Mouse (Mus musculus): Measurements from ENCODE around the gene Unc119b. TPM values are rescaled to one million over a fixed set of nuclear protein-coding genes. Genes with fewer than 3 reads are reported as not detected.
A peak's percentile ranks its signal among the peaks of the same experiment; 100 is the strongest.

Gene Unc119b
- polyA plus RNA-seq, 1 experiment from 2014 or later: 48.1 TPM

DNA sequence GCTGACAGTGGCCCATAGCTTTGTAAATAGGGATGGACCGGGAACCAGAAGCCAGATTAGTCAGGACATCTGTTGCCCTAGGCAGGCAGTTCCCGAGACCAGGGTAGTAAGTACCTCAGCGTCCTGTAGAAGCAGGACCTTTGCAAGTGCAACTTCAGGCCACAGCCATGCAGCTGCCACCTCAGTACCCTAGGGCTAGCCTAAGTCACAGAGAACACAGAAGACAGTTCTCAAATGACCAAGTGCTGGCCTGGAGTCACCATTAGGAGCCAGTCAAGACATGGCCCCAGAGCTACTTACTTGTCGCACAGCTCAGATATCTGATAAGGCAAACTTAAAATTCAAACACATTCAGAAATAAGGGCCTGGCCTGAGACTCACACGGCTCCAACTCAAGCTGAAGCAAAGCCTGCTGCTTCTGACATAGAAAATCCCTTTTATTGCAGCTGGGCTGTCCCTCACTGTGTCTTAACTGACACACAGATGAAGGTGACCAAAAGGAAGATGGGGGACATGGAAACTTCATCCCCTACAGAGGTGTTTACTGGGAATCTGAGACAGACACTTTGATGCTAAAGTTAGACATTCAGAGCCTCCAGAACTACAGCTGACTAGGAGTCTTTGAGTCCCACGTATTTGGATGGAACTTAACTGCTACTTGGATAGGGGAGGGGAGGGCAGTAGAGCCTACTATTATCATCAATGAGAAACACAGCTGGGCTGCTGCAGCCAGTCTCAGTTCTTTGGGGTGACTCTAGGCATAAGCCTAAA, 11.4 kb upstream of the Unc119b start:
- Histone ChIP-seq H3K9ac (no peak overlapping the region), H3K4me2 (no peak overlapping the region), H3K36me3 (peaks cover 83% of the 10 kb centered on the region), H3K4me3 (replicated peaks) (no peak overlapping the region), H3K9me3 (replicated peaks) (no peaks in the 10 kb centered on the region), H3K4me1 (peaks cover 57% of the 10 kb centered on the region), H3K27ac (no peak overlapping the region), H3K27me3 (no peaks in the 10 kb centered on the region)
- no peak for ATAC-seq (replicated peaks; ENCODE audit: low FRiP score)
- WGBS: 67% methylated on average over 6 of the region's 6 CpGs

DNA sequence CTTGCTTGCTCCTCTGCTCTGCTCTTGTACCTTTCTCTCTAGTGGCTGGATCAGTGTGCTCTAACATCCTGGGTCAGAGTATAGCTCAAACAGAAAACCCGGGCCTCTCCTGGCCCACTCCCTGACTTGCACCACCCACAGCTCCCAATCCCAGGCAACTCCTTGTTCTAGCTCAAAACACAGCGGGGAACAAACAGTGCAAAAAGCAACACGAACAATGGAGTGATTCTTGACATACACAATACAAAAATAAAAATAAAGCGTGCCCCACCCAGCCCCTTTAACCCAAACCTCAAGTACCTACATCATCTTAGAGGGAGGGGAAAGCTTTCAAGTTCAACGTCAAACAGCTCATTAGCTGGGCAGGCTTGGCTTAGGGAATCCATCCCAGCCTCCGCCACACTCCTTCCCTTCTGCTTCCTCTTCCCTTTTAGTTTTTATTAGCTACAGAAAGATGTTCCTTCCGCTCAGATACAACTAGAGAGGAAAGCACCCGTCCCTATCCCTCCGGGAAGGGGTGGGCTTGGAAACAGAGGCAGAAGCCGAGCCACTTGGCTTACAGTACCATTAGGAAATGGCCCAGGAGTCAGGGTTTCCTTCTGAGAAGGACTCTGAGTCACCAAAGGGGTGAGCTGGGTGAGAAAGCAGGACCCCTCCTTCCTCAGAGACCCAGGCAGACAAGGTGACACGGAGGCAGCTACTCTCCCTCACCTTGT, 10.6 kb upstream of the Unc119b start:
- Histone ChIP-seq H3K9ac (no peak overlapping the region), H3K4me2 (no peak overlapping the region), H3K27me3 (no peaks in the 10 kb centered on the region), H3K4me1 (peaks cover 54% of the 10 kb centered on the region), H3K27ac (0 out of 2 replicates have a peak overlapping the region, but pooled peaks have one; percentile 37), H3K4me3 (replicated peaks) (no peak overlapping the region), H3K36me3 (peaks cover 77% of the 10 kb centered on the region), H3K9me3 (replicated peaks) (no peaks in the 10 kb centered on the region)
- 73% methylated on average over 11 of the region's 11 CpGs for WGBS
- ATAC-seq (replicated peaks; ENCODE audit: low FRiP score): no peak

DNA sequence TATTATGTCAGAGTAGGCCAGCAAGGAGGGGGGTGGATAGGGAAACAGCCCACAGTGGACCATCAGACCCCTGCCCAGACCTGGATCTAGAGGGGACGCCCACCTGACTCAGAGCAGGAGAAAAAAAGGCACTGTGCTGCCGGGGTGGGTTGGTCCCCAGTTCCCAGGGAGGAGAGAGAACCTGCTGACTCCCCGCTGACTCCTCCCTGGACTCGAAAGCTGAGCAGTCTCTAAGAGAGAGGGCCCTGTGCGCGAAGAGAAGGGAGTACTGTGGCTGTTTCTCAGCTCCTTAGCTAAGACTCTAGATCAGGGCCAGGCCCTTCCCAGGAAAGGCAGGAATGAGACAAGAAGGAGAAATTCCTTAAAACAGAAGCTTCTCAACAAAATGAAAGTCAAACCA, 9.7 kb upstream of the Unc119b start:
- Histone ChIP-seq H3K27ac (peak overlapping the region; percentile 37; the same call in 1 of the 2 replicates), H3K27me3 (no peaks in the 10 kb centered on the region), H3K9me3 (replicated peaks) (no peaks in the 10 kb centered on the region), H3K4me2 (no peak overlapping the region), H3K9ac (no peak overlapping the region), H3K36me3 (peaks cover 67% of the 10 kb centered on the region), H3K4me3 (replicated peaks) (no peak overlapping the region), H3K4me1 (peaks cover 45% of the 10 kb centered on the region)
- ATAC-seq (replicated peaks; ENCODE audit: low FRiP score): no peak
- 73% methylated on average over 6 of the region's 6 CpGs for WGBS

DNA sequence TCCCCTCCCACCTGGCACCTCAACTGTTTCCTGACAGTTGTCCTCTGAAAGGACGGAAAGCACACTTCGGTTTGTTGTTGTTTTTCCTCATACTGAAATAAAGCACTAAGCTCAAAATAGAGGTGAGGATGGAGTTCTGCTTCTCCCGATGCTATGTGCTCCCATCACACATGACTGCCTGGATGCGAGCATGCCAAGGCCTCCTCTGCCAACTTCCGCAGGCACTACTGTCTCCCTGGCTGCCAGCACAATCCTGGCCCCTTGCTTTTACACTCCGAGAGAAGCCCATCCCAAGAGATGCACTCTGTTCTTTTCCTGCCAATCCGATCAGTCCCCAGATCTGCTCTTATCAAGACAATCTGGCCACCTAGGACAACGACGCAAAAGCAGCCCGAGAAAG, 8.8 kb upstream of the Unc119b start:
- Histone ChIP-seq H3K4me2 (no peak overlapping the region), H3K9me3 (replicated peaks) (no peaks in the 10 kb centered on the region), H3K27ac (no peak overlapping the region), H3K4me1 (peaks cover 42% of the 10 kb centered on the region), H3K27me3 (no peaks in the 10 kb centered on the region), H3K4me3 (replicated peaks) (no peak overlapping the region), H3K36me3 (peaks cover 59% of the 10 kb centered on the region), H3K9ac (no peak overlapping the region)
- ATAC-seq (replicated peaks; ENCODE audit: low FRiP score): no peak
- 74% methylated on average over 10 of the region's 10 CpGs for WGBS

DNA sequence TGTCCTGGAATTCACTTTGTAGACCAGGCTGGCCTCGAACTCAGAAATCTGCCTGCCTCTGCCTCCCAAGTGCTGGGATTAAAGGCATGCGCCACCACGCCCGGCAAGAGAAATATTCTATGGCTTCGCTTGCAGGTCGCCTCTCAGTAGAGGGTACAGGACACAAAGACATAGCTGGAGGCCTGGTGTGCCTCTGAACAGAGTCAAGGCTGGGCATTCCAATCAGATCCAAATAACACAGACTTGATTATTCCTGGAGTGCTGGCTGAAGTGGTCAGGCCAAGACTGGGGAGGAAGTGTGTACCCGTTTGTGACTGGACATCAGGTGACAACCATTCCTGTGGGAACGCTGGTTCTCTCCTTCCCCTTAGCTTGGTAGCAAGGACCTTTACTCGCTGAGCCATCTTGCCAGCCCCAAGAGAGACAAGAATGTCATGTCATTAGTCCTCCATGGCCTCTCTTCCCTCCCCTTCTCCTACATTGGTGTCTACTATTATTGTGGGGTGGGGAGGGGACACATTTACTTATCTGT, 7.5 kb upstream of the Unc119b start:
- H3K4me3 ChIP-seq (replicated peaks): no peak overlapping the region
- H3K4me2 ChIP-seq: no peak overlapping the region
- WGBS: 94% methylated on average over 9 of the region's 9 CpGs
- H3K27me3 ChIP-seq: no peaks in the 10 kb centered on the region
- peaks cover 46% of the 10 kb centered on the region for H3K36me3 ChIP-seq
- peaks cover 36% of the 10 kb centered on the region for H3K4me1 ChIP-seq
- no peaks in the 10 kb centered on the region for H3K9me3 ChIP-seq (replicated peaks)
- no peak overlapping the region for H3K9ac ChIP-seq
- no peak overlapping the region for H3K27ac ChIP-seq
- no peak for ATAC-seq (replicated peaks; ENCODE audit: low FRiP score)

DNA sequence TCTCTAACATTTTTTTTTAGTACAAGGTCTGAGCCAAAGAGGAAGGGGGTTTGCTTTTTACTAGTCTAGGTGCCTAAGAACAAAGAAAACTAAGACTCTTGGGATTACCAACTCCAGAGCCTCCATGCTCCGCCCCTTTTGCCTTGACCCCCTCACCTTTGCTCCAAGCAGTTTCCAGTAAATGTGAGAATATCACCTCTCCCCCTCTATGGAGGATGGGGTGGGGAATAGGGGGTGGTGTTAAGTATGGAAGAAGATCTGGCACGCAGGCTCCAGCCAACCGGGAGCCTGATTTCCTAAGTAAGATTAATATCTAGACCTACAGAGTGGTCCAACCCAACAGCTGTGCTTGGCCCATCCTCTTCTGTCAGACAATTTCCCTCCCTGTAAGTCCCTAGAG, 6.0 kb upstream of the Unc119b start:
- no peaks in the 10 kb centered on the region for H3K9me3 ChIP-seq (replicated peaks)
- no peak for ATAC-seq (replicated peaks; ENCODE audit: low FRiP score)
- peaks cover 26% of the 10 kb centered on the region for H3K4me1 ChIP-seq
- H3K36me3 ChIP-seq: peaks cover 31% of the 10 kb centered on the region
- 0 out of 2 replicates have a peak overlapping the region, but pooled peaks have one; percentile 18 for H3K27ac ChIP-seq
- no peaks in the 10 kb centered on the region for H3K27me3 ChIP-seq
- H3K4me2 ChIP-seq: no peak overlapping the region
- H3K9ac ChIP-seq: no peak overlapping the region
- H3K4me3 ChIP-seq (replicated peaks): no peak overlapping the region
- WGBS: 50% methylated on average over 3 of the region's 3 CpGs

DNA sequence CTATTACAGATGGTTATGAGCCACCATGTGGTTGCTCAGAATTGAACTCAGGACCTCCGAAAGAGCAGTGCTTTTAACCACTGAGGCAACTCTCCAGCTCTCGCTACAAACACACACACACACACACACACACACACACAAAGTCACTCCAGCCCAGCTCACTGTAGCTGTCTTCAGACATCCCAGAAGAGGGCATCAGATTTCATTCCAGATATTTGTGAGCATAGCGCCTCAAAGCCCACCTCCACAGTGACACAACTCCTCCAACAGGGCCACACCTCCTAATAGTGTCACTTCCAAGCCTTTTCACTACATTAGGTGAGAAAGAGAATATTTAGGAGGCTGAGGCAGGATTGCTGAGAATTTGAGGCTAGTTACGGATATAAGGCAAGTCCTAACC, 4.3 kb upstream of the Unc119b start:
- 52% methylated on average over 4 of the region's 4 CpGs for WGBS
- Histone ChIP-seq H3K27me3 (no peaks in the 10 kb centered on the region), H3K4me3 (replicated peaks) (no peak overlapping the region), H3K27ac (no peak overlapping the region), H3K9ac (no peak overlapping the region), H3K9me3 (replicated peaks) (no peaks in the 10 kb centered on the region), H3K4me2 (no peak overlapping the region), H3K36me3 (peaks cover 15% of the 10 kb centered on the region), H3K4me1 (peaks cover 12% of the 10 kb centered on the region)
- ATAC-seq (replicated peaks; ENCODE audit: low FRiP score): no peak

DNA sequence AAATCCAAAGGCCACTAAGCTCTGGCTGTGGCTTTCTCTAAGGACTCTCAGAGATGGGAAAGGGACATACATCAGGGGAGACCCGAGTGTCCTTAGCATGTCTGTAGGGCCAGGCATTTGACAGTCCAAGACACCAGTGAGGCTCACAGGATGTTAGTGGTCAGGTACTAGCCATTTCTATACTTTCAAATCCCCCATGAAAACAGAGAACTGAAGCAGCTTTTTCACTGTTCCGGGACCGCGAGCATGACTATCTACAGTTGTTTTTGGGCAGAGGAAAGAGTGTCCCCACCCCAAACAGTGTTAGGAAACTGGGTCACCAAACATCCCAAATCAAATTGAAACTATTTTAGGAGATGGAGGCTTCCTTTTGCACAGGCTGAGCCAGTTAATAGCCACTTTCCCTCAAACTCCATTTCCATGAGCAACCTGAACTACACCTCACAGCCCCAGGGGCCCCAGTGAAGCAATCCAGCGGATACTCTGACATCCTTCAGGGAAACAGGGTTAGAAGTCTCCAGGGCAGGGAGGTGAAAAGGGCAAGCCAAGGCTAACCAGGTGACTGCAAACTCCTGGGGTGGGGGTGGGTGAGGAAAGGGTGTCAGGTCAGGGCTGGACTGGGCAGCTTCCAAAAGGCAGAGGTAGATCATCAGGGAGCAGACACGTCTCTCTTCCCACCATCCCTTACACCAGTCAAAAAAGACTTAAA, 1.3 kb downstream of the Unc119b start:
- Histone ChIP-seq H3K9me3 (replicated peaks) (no peaks in the 10 kb centered on the region), H3K4me2 (peak overlapping the region; percentile 95), H3K9ac (peak overlapping the region; percentile 76), H3K36me3 (peaks cover 20% of the 10 kb centered on the region), H3K27me3 (no peaks in the 10 kb centered on the region), H3K4me3 (replicated peaks) (peak overlapping the region; percentile 92), H3K4me1 (peaks cover 18% of the 10 kb centered on the region), H3K27ac (no peak overlapping the region)
- ATAC-seq (replicated peaks; ENCODE audit: low FRiP score): no peak
- WGBS: 51% methylated on average over 6 of the region's 6 CpGs

DNA sequence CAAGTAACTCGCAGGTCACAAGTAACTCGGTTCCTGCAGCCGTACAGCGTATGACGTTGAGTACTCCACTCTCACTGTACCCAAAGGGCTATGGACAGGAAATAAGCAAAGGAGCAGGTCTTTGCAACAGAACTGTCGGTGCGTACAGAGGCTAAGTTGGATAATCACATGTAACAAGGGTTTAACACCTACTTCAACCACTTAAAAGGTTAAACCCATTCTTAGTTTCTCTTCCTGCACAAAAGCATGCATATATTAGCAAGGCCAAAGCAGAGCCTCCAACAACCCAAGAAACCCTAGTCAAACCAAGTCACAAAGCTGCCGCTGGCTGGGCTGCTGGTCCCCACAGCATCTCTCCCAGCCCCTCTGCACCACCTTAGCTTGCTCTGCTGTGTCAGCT, 2.3 kb downstream of the Unc119b start:
- Histone ChIP-seq H3K9me3 (replicated peaks) (no peaks in the 10 kb centered on the region), H3K27me3 (no peaks in the 10 kb centered on the region), H3K4me2 (peak overlapping the region; percentile 95; the same call in 1 of the 2 replicates), H3K36me3 (peaks cover 31% of the 10 kb centered on the region), H3K9ac (no peak overlapping the region), H3K4me3 (replicated peaks) (0 out of 2 replicates have a peak overlapping the region, but pooled peaks have one; percentile 92), H3K27ac (no peak overlapping the region), H3K4me1 (peaks cover 23% of the 10 kb centered on the region)
- WGBS: 91% methylated on average over 8 of the region's 8 CpGs
- ATAC-seq (replicated peaks; ENCODE audit: low FRiP score): no peak

DNA sequence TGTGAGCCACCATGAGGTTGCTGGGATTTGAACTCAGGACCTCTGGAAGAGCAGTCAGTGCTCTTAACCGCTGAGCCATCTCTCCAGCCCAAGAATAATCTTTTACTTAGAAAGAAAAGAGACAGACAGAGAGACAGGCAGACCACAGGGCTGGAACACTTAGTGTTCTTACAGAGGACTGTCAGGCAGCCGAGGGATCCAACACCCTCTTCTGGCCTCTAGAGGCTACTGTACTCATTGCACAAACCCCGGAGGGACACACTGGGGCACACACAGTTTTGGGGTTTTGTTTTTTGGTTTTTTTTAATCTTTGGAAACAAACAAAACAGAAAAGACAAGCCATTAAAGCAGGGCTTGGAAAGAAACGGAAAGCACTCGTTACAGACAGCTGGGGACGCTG, 5.4 kb downstream of the Unc119b start:
- Histone ChIP-seq H3K4me3 (replicated peaks) (no peak overlapping the region), H3K4me1 (peaks cover 42% of the 10 kb centered on the region), H3K9me3 (replicated peaks) (no peaks in the 10 kb centered on the region), H3K27me3 (no peaks in the 10 kb centered on the region), H3K27ac (no peak overlapping the region), H3K9ac (no peak overlapping the region), H3K4me2 (no peak overlapping the region), H3K36me3 (peaks cover 59% of the 10 kb centered on the region)
- no peak for ATAC-seq (replicated peaks; ENCODE audit: low FRiP score)
- WGBS: 86% methylated on average over 6 of the region's 6 CpGs

DNA sequence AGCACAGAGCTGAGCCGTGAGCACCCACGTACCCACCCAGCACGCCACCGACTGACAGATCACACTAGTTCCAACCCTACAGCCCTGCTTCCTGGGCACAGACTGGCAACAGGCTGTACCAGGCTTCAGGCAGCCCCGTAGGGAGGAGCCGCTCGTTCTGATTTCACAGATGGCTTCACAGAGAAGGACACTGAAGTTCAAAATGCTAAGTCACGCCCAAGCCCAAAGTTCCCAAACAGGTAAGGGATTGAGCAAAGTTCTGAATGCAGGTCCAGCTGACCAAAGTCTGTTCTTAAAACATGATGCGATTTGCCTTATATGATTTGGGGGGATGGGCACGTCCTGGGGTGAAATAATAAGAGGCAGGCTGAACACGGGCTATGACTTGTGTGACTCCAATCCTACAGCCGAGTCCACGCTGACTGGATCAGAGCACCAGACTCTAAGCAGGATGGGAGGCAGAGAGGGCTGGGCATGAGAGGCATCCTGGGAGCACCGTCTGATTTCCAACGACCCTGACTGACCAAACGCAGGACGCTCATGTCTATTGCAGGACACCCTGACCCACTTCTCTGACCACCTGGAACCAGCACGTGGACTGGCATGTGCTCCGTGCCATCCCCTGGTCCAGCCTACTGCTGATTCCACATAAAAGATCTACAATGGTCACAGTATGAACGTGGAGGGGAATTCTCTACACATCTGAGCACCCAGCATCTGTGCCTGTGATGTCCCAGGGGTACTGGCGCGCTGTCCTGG, 7.2 kb downstream of the Unc119b start:
- no peak overlapping the region for H3K27ac ChIP-seq
- no peaks in the 10 kb centered on the region for H3K27me3 ChIP-seq
- peaks cover 73% of the 10 kb centered on the region for H3K36me3 ChIP-seq

More for the DNA sequence above, 7.2 kb downstream of the Unc119b start:
- Histone ChIP-seq H3K4me1 (peaks cover 26% of the 10 kb centered on the region), H3K9me3 (replicated peaks) (no peaks in the 10 kb centered on the region), H3K4me2 (no peak overlapping the region), H3K4me3 (replicated peaks) (no peak overlapping the region), H3K9ac (no peak overlapping the region)
- 81% methylated on average over 22 of the region's 22 CpGs for WGBS
- no peak for ATAC-seq (replicated peaks; ENCODE audit: low FRiP score)
